14 mouse cellular contexts compared by ENCODE assay signal in genomic region chr9:15506863-15507262, GRCm38 (mm10). TPM values are rescaled to one million over a fixed set of nuclear protein-coding genes. Genes with fewer than 3 reads are reported as not detected.
DNase-seq lines count a peak whose midpoint lies in the region; ATAC-seq and TF ChIP-seq lines count a peak whose summit lies in the region.
"Had no signal": no experiment of that assay in that cellular context is flagged by ENCODE, and none has a peak within 500 bp of the region (broad histone marks: within the 10 kb centered on the region; RNA-seq: fewer than 3 reads in every experiment).

No protein-coding gene starts in this region.

- H3K27me3 ChIP-seq in heart, adult 2 months (ENCODE audit: control insufficient read depth, insufficient read depth, low read length) = no peaks in the 10 kb centered on the region
- no peaks in the 10 kb centered on the region for H3K27me3 ChIP-seq in heart, embryonic 12.5 days (replicated peaks)
- H3K27me3 ChIP-seq in liver, embryonic 13.5 days = no peaks in the 10 kb centered on the region
- H3K27me3 ChIP-seq in liver, embryonic 11.5 days (replicated peaks; ENCODE audit: control insufficient read depth, insufficient read depth, low read length) = no peaks in the 10 kb centered on the region
- H3K27me3 ChIP-seq in liver, embryonic 15.5 days = no peaks in the 10 kb centered on the region
- H3K27me3 ChIP-seq: embryonic facial prominence, embryonic 13.5 days; forebrain, embryonic 15.5 days; limb, embryonic 13.5 days had no signal

- no peaks in the 10 kb centered on the region for H3K9me3 ChIP-seq in heart, embryonic 12.5 days (replicated peaks)
- H3K9me3 ChIP-seq in liver, embryonic 13.5 days (replicated peaks) = no peaks in the 10 kb centered on the region
- no peaks in the 10 kb centered on the region for H3K9me3 ChIP-seq in liver, embryonic 11.5 days (ENCODE audit: control insufficient read depth, low read length)
- H3K9me3 ChIP-seq in liver, embryonic 15.5 days (replicated peaks) = no peaks in the 10 kb centered on the region
- H3K9me3 ChIP-seq: embryonic facial prominence, embryonic 13.5 days; forebrain, embryonic 15.5 days; limb, embryonic 13.5 days had no signal

- DNase-seq in heart, adult 2 months = no peak
- no peak for DNase-seq in liver, embryonic 13.5 days
- no peak for DNase-seq in liver, embryonic 11.5 days (ENCODE audit: low spot score)
- peak; percentile 41 for DNase-seq in kidney, adult 18-20 months
- DNase-seq in spleen, postnatal 36 days (ENCODE audit: low spot score in 2 of 2) = no peak
- DNase-seq in cerebellum, postnatal 25 days = no peak
- DNase-seq: cerebellum, adult 9-10 months; spleen, adult 18-20 months had no signal

- H3K36me3 ChIP-seq in heart, adult 2 months (ENCODE audit: control insufficient read depth, insufficient read depth, low read length) = peaks cover 16% of the 10 kb centered on the region; the same call in 1 of the 2 replicates
- H3K36me3 ChIP-seq in heart, embryonic 12.5 days = no peaks in the 10 kb centered on the region
- no peaks in the 10 kb centered on the region for H3K36me3 ChIP-seq in liver, embryonic 13.5 days
- H3K36me3 ChIP-seq in liver, embryonic 11.5 days (ENCODE audit: control insufficient read depth, insufficient read depth, low read length) = no peaks in the 10 kb centered on the region
- H3K36me3 ChIP-seq in liver, embryonic 15.5 days (replicated peaks) = no peaks in the 10 kb centered on the region
- H3K36me3 ChIP-seq: forebrain, embryonic 15.5 days had no signal

- intact Hi-C loops in heart, adult 2 months (cut with DNase I) = loop anchor here (2.0 kb wide), 1 partner anchor 18 kb away; no protein-coding TSS in a partner anchor

- ATAC-seq in heart, embryonic 12.5 days (ENCODE audit: insufficient number of reproducible peaks, low FRiP score) = no peak
- ATAC-seq in liver, embryonic 13.5 days (ENCODE audit: low read depth) = 0 out of 2 replicates have a peak, but pooled peaks have one; percentile 11
- ATAC-seq in liver, embryonic 11.5 days (replicated peaks; ENCODE audit: low FRiP score) = no peak; the same call in 1 of the 2 replicates
- peak; percentile 26; the same call in 1 of the 2 replicates for ATAC-seq in liver, embryonic 15.5 days (ENCODE audit: insufficient read depth)
- ATAC-seq: forebrain, embryonic 15.5 days had no signal

- peak overlapping the region; percentile 87 for H3K27ac ChIP-seq in heart, adult 2 months
- H3K27ac ChIP-seq in heart, embryonic 12.5 days (ENCODE audit: poor library complexity, severe bottlenecking) = no peak overlapping the region
- no peak overlapping the region for H3K27ac ChIP-seq in liver, embryonic 13.5 days
- H3K27ac ChIP-seq in liver, embryonic 11.5 days (ENCODE audit: low read depth, low read length) = no peak overlapping the region
- no peak overlapping the region for H3K27ac ChIP-seq in liver, embryonic 15.5 days (replicated peaks)
- H3K27ac ChIP-seq: embryonic facial prominence, embryonic 13.5 days had no signal

- no peak overlapping the region for H3K4me3 ChIP-seq in heart, adult 2 months
- no peak overlapping the region for H3K4me3 ChIP-seq in heart, embryonic 12.5 days
- no peak overlapping the region for H3K4me3 ChIP-seq in liver, embryonic 13.5 days (replicated peaks)
- no peak overlapping the region for H3K4me3 ChIP-seq in liver, embryonic 11.5 days (ENCODE audit: low read depth, low read length)
- no peak overlapping the region for H3K4me3 ChIP-seq in liver, embryonic 15.5 days (replicated peaks)
- H3K4me3 ChIP-seq: embryonic facial prominence, embryonic 13.5 days; forebrain, embryonic 15.5 days; limb, embryonic 13.5 days had no signal

- no peak overlapping the region for H3K9ac ChIP-seq in heart, adult 2 months (ENCODE audit: low read depth, low read length)
- no peak overlapping the region for H3K9ac ChIP-seq in heart, embryonic 12.5 days
- H3K9ac ChIP-seq in liver, embryonic 13.5 days = no peak overlapping the region
- H3K9ac ChIP-seq in liver, embryonic 11.5 days (ENCODE audit: low read depth, low read length) = no peak overlapping the region
- no peak overlapping the region for H3K9ac ChIP-seq in liver, embryonic 15.5 days
- H3K9ac ChIP-seq: embryonic facial prominence, embryonic 13.5 days; forebrain, embryonic 15.5 days; limb, embryonic 13.5 days had no signal

- no peak for TF ChIP-seq POLR2A in heart, adult 2 months (IDR thresholded peaks at IDR 0.05; ENCODE audit: insufficient read depth, low read depth, low read length)

- peaks cover 38% of the 10 kb centered on the region for H3K4me1 ChIP-seq in heart, adult 2 months (ENCODE audit: control insufficient read depth, insufficient read depth, low read length)
- H3K4me1 ChIP-seq in heart, embryonic 12.5 days (replicated peaks) = peaks cover 65% of the 10 kb centered on the region
- H3K4me1 ChIP-seq in liver, embryonic 13.5 days (replicated peaks) = peaks cover 58% of the 10 kb centered on the region
- H3K4me1 ChIP-seq in liver, embryonic 11.5 days (replicated peaks; ENCODE audit: control insufficient read depth, insufficient read depth, low read length) = peaks cover 39% of the 10 kb centered on the region
- H3K4me1 ChIP-seq in liver, embryonic 15.5 days (replicated peaks) = peaks cover 47% of the 10 kb centered on the region

- no peaks in the 10 kb centered on the region for H3K79me2 ChIP-seq in heart, adult 2 months (replicated peaks; ENCODE audit: control insufficient read depth, insufficient read depth, low read length)

- WGBS in heart, adult 2 months = 59% methylated on average over 3 of the region's 3 CpGs
- whole genome bisulfite sequencing in heart, embryonic 12.5 days = 60% methylated on average over 3 of the region's 3 CpGs
- WGBS in liver, embryonic 13.5 days (ENCODE audit: insufficient replicate concordance) = 57% methylated on average over 3 of the region's 3 CpGs
- WGBS in liver, embryonic 11.5 days = 64% methylated on average over 3 of the region's 3 CpGs
- WGBS in liver, embryonic 15.5 days (ENCODE audit: insufficient replicate concordance) = 69% methylated on average over 3 of the region's 3 CpGs

- no peak overlapping the region for H3K4me2 ChIP-seq in heart, embryonic 12.5 days
- no peak overlapping the region for H3K4me2 ChIP-seq in liver, embryonic 13.5 days
- H3K4me2 ChIP-seq in liver, embryonic 11.5 days = no peak overlapping the region
- H3K4me2 ChIP-seq in liver, embryonic 15.5 days = no peak overlapping the region
- H3K4me2 ChIP-seq: embryonic facial prominence, embryonic 13.5 days; forebrain, embryonic 15.5 days; limb, embryonic 13.5 days had no signal

- TF ChIP-seq CTCF in heart, adult 2 months (IDR thresholded peaks at IDR 0.05) = no peak

- no peak for TF ChIP-seq EP300 in heart, adult 2 months (IDR thresholded peaks at IDR 0.05; ENCODE audit: insufficient read depth, low read depth, low read length)

RNA-seq across cellular contexts. Expression of gene Smco4, which starts 13.6 kb away (rescaled TPM):
- total RNA-seq in heart, adult 2 months (2021) = 10 to 100 TPM; 24.9 to 25.8 TPM
- polyA plus RNA-seq in heart, adult 2 months (2012; rRNA removed) = 16.5 and 34.0 TPM in 2 replicates
- polyA plus RNA-seq in heart, embryonic 12.5 days (2016; fragmentation: Nextera tagmentation; extraction: Ambion mirVana) = 0.91 and 1.9 TPM in 2 replicates
- 1.2 and 1.7 TPM in 2 replicates for polyA plus RNA-seq in liver, embryonic 13.5 days (2015; fragmentation: Nextera tagmentation; extraction: Ambion mirVana)
- 4.5 and 6.6 TPM in 2 replicates for polyA plus RNA-seq in liver, embryonic 11.5 days (2014; fragmentation: Nextera tagmentation; extraction: Ambion mirVana)
- polyA plus RNA-seq in liver, embryonic 15.5 days (2015; fragmentation: Nextera tagmentation; extraction: Ambion mirVana) = 0.78 and 0.82 TPM in 2 replicates
- total RNA-seq: MEL had no signal

Comparison
In these comparisons a context has a peak if more than half of its experiments do, and no peak if none do; other contexts are left out.
1. ATAC-seq: peak in liver, embryonic 13.5 days (single experiment) and liver, embryonic 15.5 days (single experiment); none in heart, embryonic 12.5 days (single experiment) and liver, embryonic 11.5 days (single experiment).